Mouse (Mus musculus) embryonic facial prominence, embryonic 11.5 days (tissue): ENCODE measurements around the gene Slc36a2. TPM values are rescaled to one million over a fixed set of nuclear protein-coding genes. Genes with fewer than 3 reads are reported as not detected.
A peak's percentile ranks its signal among the peaks of the same experiment; 100 is the strongest.

Source experiments
- ATAC-seq: fragments of 200-750 bp; cut with Nextera tagmentation; replicated peaks from 2 replicates; pipeline ENCODE4 v1.8.0; 2017; ENCODE audit warnings: low read depth; ENCODE audit not compliant: insufficient number of reproducible peaks, low FRiP score, low TSS enrichment
- DNase-seq: peaks from one replicate; pipeline ENCODE4 v3.0.0-alpha.2; 2015; ENCODE audit warnings: low spot score
- H3K27ac ChIP-seq: fragments of 300-500 bp; sonication (generic); replicated peaks from 2 replicates; pipeline ENCODE4 v1.5.1; 2014; ENCODE audit warnings: mild to moderate bottlenecking, low read depth, low read length, control low read depth
- H3K27me3 ChIP-seq: fragments of 300-500 bp; sonication (generic); 2 replicates; pipeline ENCODE4 v1.6.1; 2014; ENCODE audit warnings: mild to moderate bottlenecking, low read length, moderate library complexity, mixed read lengths; ENCODE audit not compliant: control insufficient read depth, insufficient read depth
- H3K36me3 ChIP-seq: fragments of 300-500 bp; sonication (generic); replicated peaks from 2 replicates; pipeline ENCODE4 v1.6.1; 2014; ENCODE audit warnings: low read depth, mild to moderate bottlenecking, low read length, moderate library complexity, mixed read lengths; ENCODE audit not compliant: control insufficient read depth, insufficient read depth
- H3K4me1 ChIP-seq: fragments of 300-500 bp; sonication (generic); 2 replicates; pipeline ENCODE4 v1.6.1; 2014; ENCODE audit warnings: low read length, mixed read lengths; ENCODE audit not compliant: control insufficient read depth, insufficient read depth
- H3K4me2 ChIP-seq: fragments of 300-500 bp; sonication (generic); 2 replicates; pipeline ENCODE4 v1.6.1; 2014; ENCODE audit warnings: low read depth, mild to moderate bottlenecking, control low read depth, low read length, moderate library complexity
- H3K4me3 ChIP-seq: fragments of 300-500 bp; sonication (generic); 2 replicates; pipeline ENCODE4 v1.5.1; 2014; ENCODE audit warnings: low read depth, low read length, control low read depth
- H3K9ac ChIP-seq: fragments of 300-500 bp; sonication (generic); replicated peaks from 2 replicates; pipeline ENCODE4 v1.6.1; 2014; ENCODE audit warnings: mild to moderate bottlenecking, control low read depth, low read length
- H3K9me3 ChIP-seq: fragments of 300-500 bp; sonication (generic); replicated peaks from 2 replicates; pipeline ENCODE4 v1.6.1; 2016; ENCODE audit warnings: mild to moderate bottlenecking, low read length, inconsistent platforms, mixed read lengths; ENCODE audit not compliant: control insufficient read depth
- WGBS: fragments of 180-500 bp; shearing (Covaris S2); extraction: QIAGEN DNeasy Blood & Tissue Kit; methylation state at CpG from one replicate; pipeline ENCODE4 v1.1.7; 2014; 5-methylcytosine and 5-hydroxymethylcytosine counted together
- polyA plus RNA-seq: library from polyadenylated mRNA; unstranded; fragments of >200 nt; fragmentation: Nextera tagmentation; extraction: Ambion mirVana; gene quantifications from 2 replicates; pipeline ENCODE4 v1.2.1, GENCODE M21; 2014

Slc36a2 gene
- polyA plus RNA-seq, 1 experiment from 2014 or later = 0.11 TPM

DNA sequence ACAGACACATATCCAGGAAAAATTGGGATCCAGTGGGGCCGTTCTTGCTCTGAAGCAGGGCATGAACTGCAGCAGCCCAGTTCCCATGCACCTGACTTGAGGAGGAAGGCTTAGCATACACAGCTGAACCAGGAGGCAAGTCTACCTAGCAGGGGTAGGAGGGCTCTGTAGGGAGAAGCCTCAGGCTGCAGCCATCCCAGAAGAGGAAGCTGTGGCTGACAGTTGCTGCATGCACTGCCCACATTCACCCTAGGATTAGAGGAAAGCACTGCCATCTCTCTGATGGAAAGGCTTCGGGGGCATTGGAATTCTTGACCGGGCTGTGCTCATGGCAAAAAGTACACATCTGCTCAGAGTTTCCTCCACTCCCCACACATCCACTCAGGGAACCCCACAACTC lies 5.0 kb downstream of the Slc36a2 start:
- ATAC-seq (no peak), DNase-seq (no peak)
- H3K27ac ChIP-seq = no peak overlapping the region
- no peaks in the 10 kb centered on the region for H3K9me3 ChIP-seq
- no peaks in the 10 kb centered on the region for H3K36me3 ChIP-seq
- H3K4me1 ChIP-seq = no peaks in the 10 kb centered on the region
- H3K4me2 ChIP-seq = no peak overlapping the region
- 80% methylated on average over 3 of the region's 3 CpGs for WGBS
- no peak overlapping the region for H3K9ac ChIP-seq
- H3K4me3 ChIP-seq = no peak overlapping the region
- no peaks in the 10 kb centered on the region for H3K27me3 ChIP-seq

DNA sequence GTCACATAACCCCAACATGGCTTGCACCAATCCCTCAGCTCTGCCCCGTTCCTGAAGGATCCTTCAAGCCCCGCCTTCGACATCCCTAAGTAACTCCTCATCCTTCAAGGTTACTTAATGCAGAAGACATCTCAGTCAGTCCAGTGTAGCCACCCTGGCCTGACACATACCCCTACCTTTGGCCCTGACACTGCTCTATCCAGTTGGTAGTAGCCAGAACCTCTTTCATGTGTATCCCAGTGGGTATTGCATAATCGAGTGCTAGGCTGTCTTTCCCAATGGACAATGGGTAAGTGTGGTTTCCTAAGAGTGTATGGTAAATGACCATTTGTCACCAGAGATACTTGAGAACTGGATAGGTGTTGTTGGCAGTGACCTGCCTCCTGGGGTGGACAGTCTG lies 6.0 kb downstream of the Slc36a2 start:
- H3K4me3 ChIP-seq = no peak overlapping the region
- H3K27ac ChIP-seq = no peak overlapping the region
- ATAC-seq (no peak), DNase-seq (no peak)
- 82% methylated on average over 4 of the region's 4 CpGs for WGBS
- no peak overlapping the region for H3K9ac ChIP-seq
- no peaks in the 10 kb centered on the region for H3K9me3 ChIP-seq
- H3K4me2 ChIP-seq = no peak overlapping the region
- no peaks in the 10 kb centered on the region for H3K4me1 ChIP-seq
- no peaks in the 10 kb centered on the region for H3K27me3 ChIP-seq
- H3K36me3 ChIP-seq = no peaks in the 10 kb centered on the region

DNA sequence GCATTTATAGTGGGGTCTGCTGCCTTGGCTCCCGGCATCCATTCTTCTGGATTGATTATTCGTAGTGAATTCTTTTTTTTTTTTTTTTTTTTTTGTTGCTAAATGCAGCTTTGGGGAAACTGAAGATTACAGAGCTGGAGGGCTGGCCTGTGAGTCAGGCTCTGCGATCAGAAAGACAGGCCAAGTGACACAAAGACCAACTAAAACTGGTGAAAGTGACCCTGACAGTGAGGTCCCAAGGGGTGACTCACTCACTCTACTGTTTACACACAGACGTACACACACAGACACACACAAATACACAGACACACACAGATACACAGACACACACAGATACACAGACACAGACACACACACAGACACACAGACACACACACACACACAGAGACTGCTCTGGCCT lies 14.4 kb downstream of the Slc36a2 start:
- H3K4me1 ChIP-seq = no peaks in the 10 kb centered on the region
- no peaks in the 10 kb centered on the region for H3K27me3 ChIP-seq
- 83% methylated on average over 4 of the region's 4 CpGs for WGBS
- no peaks in the 10 kb centered on the region for H3K9me3 ChIP-seq
- H3K4me3 ChIP-seq = no peak overlapping the region
- no peak overlapping the region for H3K9ac ChIP-seq
- DNase-seq = no peak
- no peak overlapping the region for H3K4me2 ChIP-seq
- no peak for ATAC-seq
- no peaks in the 10 kb centered on the region for H3K36me3 ChIP-seq
- H3K27ac ChIP-seq = no peak overlapping the region

DNA sequence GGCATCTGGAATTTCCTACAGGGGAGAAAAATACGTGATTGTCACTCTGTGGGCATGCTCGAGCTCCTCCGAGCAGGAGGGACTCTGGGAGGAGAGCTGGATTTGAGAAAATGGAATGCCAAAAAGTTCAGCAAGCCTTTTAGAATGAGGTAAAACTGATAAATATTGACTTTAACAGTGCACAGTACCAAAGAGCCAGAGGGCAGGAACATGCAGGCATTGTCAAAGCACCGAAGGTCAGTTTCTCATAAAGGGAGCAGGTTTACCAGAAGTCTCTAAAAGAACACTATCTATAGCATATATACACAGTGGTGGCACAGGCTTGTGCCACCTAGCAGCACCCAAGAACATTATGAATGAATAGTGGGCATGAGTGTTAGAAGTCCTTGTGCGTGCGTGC lies 16.0 kb downstream of the Slc36a2 start:
- Histone ChIP-seq H3K4me1 (no peaks in the 10 kb centered on the region), H3K36me3 (no peaks in the 10 kb centered on the region), H3K27ac (no peak overlapping the region), H3K9me3 (no peaks in the 10 kb centered on the region), H3K4me2 (no peak overlapping the region), H3K9ac (no peak overlapping the region), H3K27me3 (no peaks in the 10 kb centered on the region), H3K4me3 (no peak overlapping the region)
- ATAC-seq (no peak), DNase-seq (no peak)
- 89% methylated on average over 6 of the region's 6 CpGs for WGBS

DNA sequence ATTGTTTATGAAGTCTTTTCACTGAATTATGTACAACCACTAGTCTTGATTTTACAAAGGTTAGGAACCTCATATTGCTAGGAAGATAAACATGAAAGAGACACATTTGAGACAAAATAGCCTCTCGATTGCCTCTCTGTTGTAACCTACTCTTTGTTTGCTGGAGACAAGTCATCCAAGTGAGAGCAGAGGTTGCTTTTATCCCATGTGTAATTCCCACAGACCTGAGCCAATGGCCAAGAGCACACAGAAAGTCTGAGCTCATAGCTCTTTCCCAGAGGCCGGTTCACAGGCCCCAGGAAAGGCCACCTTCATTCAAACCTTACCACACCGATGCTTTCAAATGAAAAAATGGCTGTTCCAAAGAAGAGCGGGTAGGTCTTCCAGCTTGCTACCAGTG lies 16.4 kb downstream of the Slc36a2 start:
- Histone ChIP-seq H3K9me3 (no peaks in the 10 kb centered on the region), H3K27ac (no peak overlapping the region), H3K9ac (no peak overlapping the region), H3K27me3 (no peaks in the 10 kb centered on the region), H3K4me1 (no peaks in the 10 kb centered on the region), H3K4me3 (no peak overlapping the region), H3K4me2 (no peak overlapping the region), H3K36me3 (no peaks in the 10 kb centered on the region)
- no peak for ATAC-seq
- WGBS = 87% methylated on average over 4 of the region's 4 CpGs
- DNase-seq = no peak

DNA sequence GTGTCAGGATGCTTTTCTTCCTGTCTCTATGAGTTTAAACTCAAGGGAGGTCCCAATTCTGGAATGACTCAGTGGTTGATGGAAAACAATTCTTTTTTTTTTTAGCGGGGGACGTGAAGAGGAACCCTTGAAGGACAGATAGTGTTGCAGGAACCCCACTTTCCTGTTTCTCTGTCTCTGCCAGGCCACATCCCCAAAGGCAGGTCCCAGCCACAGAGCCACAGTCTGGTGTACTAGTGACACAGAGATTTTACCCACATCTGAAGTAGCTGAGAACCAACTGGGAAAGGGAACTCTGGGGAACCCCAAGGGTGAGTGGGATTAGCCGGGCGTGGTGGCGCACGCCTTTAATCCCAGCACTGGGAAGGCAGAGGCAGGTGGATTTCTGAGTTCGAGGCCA lies 19.1 kb downstream of the Slc36a2 start:
- 92% methylated on average over 7 of the region's 7 CpGs for WGBS

DNA sequence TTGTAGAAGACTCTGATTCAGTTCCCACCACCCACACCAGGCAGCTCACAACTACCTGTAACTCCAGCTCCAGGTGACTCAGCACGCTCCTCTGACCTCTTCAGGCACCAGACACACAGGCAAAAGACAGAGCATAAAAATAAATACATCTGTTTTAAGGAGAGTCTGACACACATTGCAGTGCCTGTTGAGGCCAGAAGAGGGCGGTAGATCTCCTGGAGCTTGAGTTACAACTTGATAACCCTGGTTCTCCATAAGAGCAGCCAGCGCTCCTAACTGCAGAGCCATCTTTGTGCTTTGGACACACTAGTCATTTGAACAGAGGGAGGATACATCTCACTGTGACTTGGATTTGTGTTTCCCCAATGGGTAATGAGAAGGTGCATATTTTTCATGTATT lies 20.2 kb downstream of the Slc36a2 start:
- WGBS = 40% methylated on average over 3 of the region's 3 CpGs

More for the DNA sequence above, 19.1 kb downstream of the Slc36a2 start:
- no peak for DNase-seq
- no peaks in the 10 kb centered on the region for H3K4me1 ChIP-seq
- H3K36me3 ChIP-seq = no peaks in the 10 kb centered on the region
- H3K4me3 ChIP-seq = no peak overlapping the region
- H3K4me2 ChIP-seq = no peak overlapping the region
- ATAC-seq = no peak
- H3K27ac ChIP-seq = no peak overlapping the region
- H3K9ac ChIP-seq = no peak overlapping the region
- H3K27me3 ChIP-seq = no peaks in the 10 kb centered on the region
- no peaks in the 10 kb centered on the region for H3K9me3 ChIP-seq

DNA sequence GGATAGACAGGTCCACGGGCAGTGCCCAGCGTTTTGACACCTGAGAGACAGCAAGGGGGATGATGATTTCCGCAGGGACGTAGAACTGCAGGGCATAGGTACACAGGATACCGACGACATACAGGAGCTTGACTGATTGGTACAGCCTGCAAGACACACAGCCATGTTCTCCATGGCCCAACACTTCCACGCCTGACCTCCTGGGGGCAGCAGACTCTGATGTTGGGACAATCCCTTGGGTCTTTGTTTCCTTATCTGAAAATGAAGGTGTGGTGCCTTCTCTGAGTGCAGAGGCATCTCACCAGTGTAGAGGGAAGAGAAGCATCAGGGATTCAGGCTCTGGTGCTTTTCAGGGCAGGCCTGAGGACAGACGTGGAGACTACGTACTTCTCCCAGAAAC lies 22.2 kb downstream of the Slc36a2 start:
- peak; percentile 39 for DNase-seq
- no peak overlapping the region for H3K4me2 ChIP-seq
- no peak overlapping the region for H3K4me3 ChIP-seq
- ATAC-seq = no peak; the same call in 1 of the 2 replicates
- H3K4me1 ChIP-seq = no peaks in the 10 kb centered on the region
- no peaks in the 10 kb centered on the region for H3K27me3 ChIP-seq
- no peaks in the 10 kb centered on the region for H3K9me3 ChIP-seq
- H3K36me3 ChIP-seq = no peaks in the 10 kb centered on the region
- 50% methylated on average over 9 of the region's 9 CpGs for WGBS
- H3K9ac ChIP-seq = no peak overlapping the region
- H3K27ac ChIP-seq = no peak overlapping the region

More for the DNA sequence above, 20.2 kb downstream of the Slc36a2 start:
- Histone ChIP-seq H3K9me3 (no peaks in the 10 kb centered on the region), H3K36me3 (no peaks in the 10 kb centered on the region), H3K4me1 (no peaks in the 10 kb centered on the region), H3K9ac (no peak overlapping the region), H3K4me2 (no peak overlapping the region), H3K27ac (no peak overlapping the region), H3K4me3 (no peak overlapping the region), H3K27me3 (no peaks in the 10 kb centered on the region)
- ATAC-seq (no peak), DNase-seq (peak; percentile 26)
